Mouse (Mus musculus): ENCODE results near the gene Dpp6.

DNA sequence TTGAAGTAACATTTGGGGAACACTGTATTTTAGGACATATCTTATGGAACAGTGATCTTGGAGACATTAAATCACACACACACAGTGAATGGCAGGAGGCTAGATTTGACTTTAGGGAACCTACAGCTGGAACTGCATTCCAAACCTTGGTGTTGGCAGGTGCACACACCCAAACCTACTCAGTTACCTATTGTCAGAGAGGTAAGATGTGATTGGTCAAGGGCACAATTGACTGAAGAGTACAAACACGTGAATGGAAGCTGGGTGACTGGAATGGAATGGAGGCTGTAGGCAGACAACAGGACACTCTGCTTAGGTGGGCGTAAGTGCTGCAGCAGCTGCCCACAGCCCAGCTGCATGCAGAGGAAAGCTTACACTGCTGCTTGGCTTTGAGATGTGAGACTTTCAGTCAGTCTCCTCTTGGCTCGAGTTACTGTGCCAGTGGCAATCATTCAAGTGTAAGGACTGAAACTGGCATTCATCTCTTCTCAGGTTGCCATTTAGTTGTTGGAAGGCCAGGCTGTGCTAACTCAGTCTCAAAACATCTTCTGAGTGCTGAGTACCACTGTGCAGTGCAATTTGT, 507.4 kb downstream of the Dpp6 start:
- no peak for TF ChIP-seq CTCF (IDR thresholded peaks at IDR 0.05; ENCODE audit: control insufficient read depth, insufficient read depth, low read length)
- TF ChIP-seq POLR2A (IDR thresholded peaks at IDR 0.05; ENCODE audit: borderline replicate concordance, control insufficient read depth, low read depth, low read length) = no peak

All from bone marrow, adult 2 months (tissue).